Mouse (Mus musculus): ENCODE data around the gene Rapgef4. TPM values are rescaled to one million over a fixed set of nuclear protein-coding genes. Genes with fewer than 3 reads are reported as not detected.

The Rapgef4 gene
- total and polyA plus RNA-seq, 2 experiments from 2014 or later: 48.5 to 78.6 TPM

DNA sequence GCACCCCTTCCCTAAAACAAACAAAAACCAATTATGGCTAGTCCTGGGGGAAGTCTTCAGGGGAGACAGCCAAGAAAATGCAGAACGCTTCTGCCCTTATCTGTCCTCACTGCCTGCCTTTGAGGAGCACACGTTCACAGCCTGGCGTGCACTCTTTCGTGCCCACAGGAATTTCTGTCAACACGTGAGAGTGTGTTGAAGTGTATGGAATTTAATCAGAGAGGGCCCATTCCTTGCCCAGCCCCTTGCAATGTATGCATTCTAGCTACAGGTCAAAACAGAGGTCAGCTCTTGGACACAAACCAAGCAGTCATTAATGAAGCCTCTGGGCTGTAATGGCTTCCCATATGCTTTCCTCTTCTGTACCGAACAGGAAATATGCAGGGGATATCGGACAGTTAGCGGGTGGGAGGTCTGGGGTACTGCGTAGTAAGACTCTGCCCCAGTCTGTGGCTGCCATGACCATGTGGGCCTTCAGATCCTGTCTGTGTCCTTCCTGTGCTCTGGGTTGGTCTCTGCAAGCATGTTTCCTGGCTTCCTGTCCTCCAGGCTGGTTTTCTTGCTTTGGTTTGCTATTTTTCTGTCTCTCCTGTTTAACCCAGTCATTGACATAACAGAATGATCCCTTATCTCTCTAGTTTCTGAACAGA is 188.5 kb downstream of the Rapgef4 start:
- ATAC-seq (ENCODE audit: low FRiP score): no peak

DNA sequence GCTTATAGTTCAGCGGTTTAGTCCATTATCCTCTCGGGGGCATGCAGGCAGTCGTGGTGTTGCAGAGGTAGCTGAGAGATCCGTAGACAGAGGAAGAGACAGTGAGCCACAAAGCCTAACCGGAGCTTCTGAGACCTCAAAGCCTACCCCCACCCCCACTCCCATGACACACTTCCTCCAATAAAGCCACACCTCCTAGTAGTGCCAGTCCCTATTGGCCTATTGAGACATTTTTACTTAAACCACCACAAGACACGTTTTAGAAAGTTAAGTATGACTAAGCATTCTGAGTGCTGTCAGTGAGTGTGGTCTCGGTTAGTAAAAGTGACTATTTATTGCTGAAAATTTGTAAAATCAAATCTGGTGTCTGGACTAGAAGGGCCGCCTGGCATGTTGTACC is 189.5 kb downstream of the Rapgef4 start:
- H3K9ac ChIP-seq (replicated peaks; ENCODE audit: low read length, poor library complexity, severe bottlenecking): no peak overlapping the region
- no peaks in the 10 kb centered on the region; the same call in 1 of the 2 replicates for H3K4me1 ChIP-seq (ENCODE audit: insufficient read depth, low read length)
- no peak for ATAC-seq (ENCODE audit: low FRiP score)
- 85% methylated on average over 8 of the region's 8 CpGs for WGBS
- TF ChIP-seq CTCF (IDR thresholded peaks at IDR 0.05): no peak
- H3K4me3 ChIP-seq (ENCODE audit: low read depth, low read length): no peak overlapping the region
- H3K36me3 ChIP-seq (ENCODE audit: insufficient read depth, low read length): no peaks in the 10 kb centered on the region; the same call in 1 of the 2 replicates
- H3K27me3 ChIP-seq (ENCODE audit: insufficient read depth, low read length): no peaks in the 10 kb centered on the region
- H3K4me2 ChIP-seq (ENCODE audit: low read depth, low read length, poor library complexity, severe bottlenecking): no peak overlapping the region
- H3K9me3 ChIP-seq (ENCODE audit: low read length): no peaks in the 10 kb centered on the region
- H3K27ac ChIP-seq (ENCODE audit: low read depth, low read length): no peak overlapping the region
- no peak for DNase-seq (ENCODE audit: low spot score)

More for the DNA sequence above, 188.5 kb downstream of the Rapgef4 start:
- no peaks in the 10 kb centered on the region for H3K9me3 ChIP-seq (ENCODE audit: low read length)
- no peak overlapping the region for H3K27ac ChIP-seq (ENCODE audit: low read depth, low read length)
- no peak overlapping the region for H3K4me3 ChIP-seq (ENCODE audit: low read depth, low read length)
- TF ChIP-seq CTCF (IDR thresholded peaks at IDR 0.05): no peak
- no peak for DNase-seq (ENCODE audit: low spot score)
- no peaks in the 10 kb centered on the region for H3K4me1 ChIP-seq (ENCODE audit: insufficient read depth, low read length)
- no peak overlapping the region for H3K4me2 ChIP-seq (ENCODE audit: low read depth, low read length, poor library complexity, severe bottlenecking)
- H3K36me3 ChIP-seq (ENCODE audit: insufficient read depth, low read length): no peaks in the 10 kb centered on the region; the same call in 1 of the 2 replicates
- whole genome bisulfite sequencing: 65% methylated on average over 9 of the region's 9 CpGs
- no peaks in the 10 kb centered on the region for H3K27me3 ChIP-seq (ENCODE audit: insufficient read depth, low read length)
- no peak overlapping the region for H3K9ac ChIP-seq (replicated peaks; ENCODE audit: low read length, poor library complexity, severe bottlenecking)

DNA sequence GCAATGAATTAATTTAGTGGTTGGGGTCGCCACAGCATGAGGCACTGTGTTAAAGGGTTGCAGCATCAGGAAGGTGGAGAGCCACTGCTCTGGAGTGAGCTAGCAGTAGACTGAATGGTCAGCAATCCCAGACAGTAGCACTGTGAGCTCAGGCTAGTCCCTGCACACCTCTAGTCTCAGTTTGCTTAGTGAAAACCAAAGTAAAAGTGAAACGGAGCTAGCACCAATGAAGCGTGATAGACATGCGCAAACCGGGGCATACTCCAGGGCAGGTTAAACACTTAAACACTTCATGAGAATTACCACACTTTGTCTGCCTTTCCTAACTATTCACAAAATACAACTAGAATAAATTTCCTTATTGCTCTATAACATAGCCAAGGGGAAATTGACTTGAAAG is 190.2 kb downstream of the Rapgef4 start:
- no peak overlapping the region for H3K9ac ChIP-seq (replicated peaks; ENCODE audit: low read length, poor library complexity, severe bottlenecking)
- H3K4me3 ChIP-seq (ENCODE audit: low read depth, low read length): no peak overlapping the region
- DNase-seq (ENCODE audit: low spot score): no peak
- no peak overlapping the region for H3K27ac ChIP-seq (ENCODE audit: low read depth, low read length)
- H3K36me3 ChIP-seq (ENCODE audit: insufficient read depth, low read length): no peaks in the 10 kb centered on the region; the same call in 1 of the 2 replicates
- no peak for ATAC-seq (ENCODE audit: low FRiP score)
- H3K9me3 ChIP-seq (ENCODE audit: low read length): no peaks in the 10 kb centered on the region
- whole genome bisulfite sequencing: 92% methylated on average over 5 of the region's 5 CpGs
- H3K4me1 ChIP-seq (ENCODE audit: insufficient read depth, low read length): no peaks in the 10 kb centered on the region; the same call in 1 of the 2 replicates
- H3K27me3 ChIP-seq (ENCODE audit: insufficient read depth, low read length): no peaks in the 10 kb centered on the region
- TF ChIP-seq CTCF (IDR thresholded peaks at IDR 0.05): no peak
- H3K4me2 ChIP-seq (ENCODE audit: low read depth, low read length, poor library complexity, severe bottlenecking): no peak overlapping the region

DNA sequence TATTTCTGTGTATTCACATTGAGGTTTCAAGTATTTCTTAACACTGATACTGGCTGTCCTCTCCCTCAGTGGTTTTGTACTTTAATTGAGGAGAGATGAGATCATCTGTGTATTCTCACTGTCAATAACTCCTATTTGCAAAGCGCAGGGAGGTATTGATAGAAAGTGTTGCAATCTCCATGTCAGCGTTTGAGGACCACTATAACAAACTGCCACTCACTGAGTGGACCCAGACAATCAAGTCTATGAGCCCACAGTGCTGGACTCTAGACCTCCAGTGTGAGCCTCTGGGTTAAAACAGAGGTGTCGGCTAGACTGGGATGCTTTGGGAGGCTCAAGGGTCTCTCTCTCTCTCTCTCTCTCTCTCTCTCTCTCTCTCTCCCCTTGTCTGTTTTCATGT is 192.0 kb downstream of the Rapgef4 start:
- Histone ChIP-seq H3K4me1 (ENCODE audit: insufficient read depth, low read length) (no peaks in the 10 kb centered on the region; the same call in 1 of the 2 replicates), H3K4me3 (ENCODE audit: low read depth, low read length) (no peak overlapping the region), H3K36me3 (ENCODE audit: insufficient read depth, low read length) (no peaks in the 10 kb centered on the region; the same call in 1 of the 2 replicates), H3K4me2 (ENCODE audit: low read depth, low read length, poor library complexity, severe bottlenecking) (no peak overlapping the region), H3K9ac (replicated peaks; ENCODE audit: low read length, poor library complexity, severe bottlenecking) (no peak overlapping the region), H3K9me3 (ENCODE audit: low read length) (no peaks in the 10 kb centered on the region), H3K27ac (ENCODE audit: low read depth, low read length) (no peak overlapping the region), H3K27me3 (ENCODE audit: insufficient read depth, low read length) (no peaks in the 10 kb centered on the region)
- WGBS: 84% methylated on average over 3 of the region's 3 CpGs
- DNase-seq (ENCODE audit: low spot score): no peak
- ATAC-seq (ENCODE audit: low FRiP score): no peak
- no peak for TF ChIP-seq CTCF (IDR thresholded peaks at IDR 0.05)

DNA sequence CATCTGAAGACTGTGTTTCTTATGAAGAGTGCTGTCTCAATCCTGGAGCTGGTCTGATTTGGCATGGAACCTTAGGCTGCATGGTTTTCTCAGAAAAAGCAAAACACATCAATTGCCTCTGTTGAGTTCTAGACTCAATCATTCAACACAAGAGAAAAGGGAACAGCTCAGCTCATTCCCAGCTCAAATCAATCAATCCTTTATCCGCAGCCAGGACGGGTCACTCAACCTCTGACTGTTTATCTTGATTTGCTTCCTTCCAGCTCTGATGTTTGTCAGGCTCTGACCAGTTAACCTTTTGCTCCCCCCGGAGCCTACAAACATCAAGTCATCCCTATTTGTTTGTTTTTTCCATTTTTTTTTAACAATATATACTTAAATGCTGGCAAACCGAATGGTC is 192.8 kb downstream of the Rapgef4 start:
- no peak for TF ChIP-seq CTCF (IDR thresholded peaks at IDR 0.05)
- Histone ChIP-seq H3K27ac (ENCODE audit: low read depth, low read length) (no peak overlapping the region), H3K36me3 (ENCODE audit: insufficient read depth, low read length) (no peaks in the 10 kb centered on the region), H3K4me3 (ENCODE audit: low read depth, low read length) (no peak overlapping the region), H3K4me1 (ENCODE audit: insufficient read depth, low read length) (no peaks in the 10 kb centered on the region; the same call in 1 of the 2 replicates), H3K27me3 (ENCODE audit: insufficient read depth, low read length) (no peaks in the 10 kb centered on the region), H3K9ac (replicated peaks; ENCODE audit: low read length, poor library complexity, severe bottlenecking) (no peak overlapping the region), H3K4me2 (ENCODE audit: low read depth, low read length, poor library complexity, severe bottlenecking) (no peak overlapping the region), H3K9me3 (ENCODE audit: low read length) (no peaks in the 10 kb centered on the region)
- WGBS: 82% methylated on average over 4 of the region's 4 CpGs
- ATAC-seq (ENCODE audit: low FRiP score) (no peak), DNase-seq (ENCODE audit: low spot score) (no peak)

DNA sequence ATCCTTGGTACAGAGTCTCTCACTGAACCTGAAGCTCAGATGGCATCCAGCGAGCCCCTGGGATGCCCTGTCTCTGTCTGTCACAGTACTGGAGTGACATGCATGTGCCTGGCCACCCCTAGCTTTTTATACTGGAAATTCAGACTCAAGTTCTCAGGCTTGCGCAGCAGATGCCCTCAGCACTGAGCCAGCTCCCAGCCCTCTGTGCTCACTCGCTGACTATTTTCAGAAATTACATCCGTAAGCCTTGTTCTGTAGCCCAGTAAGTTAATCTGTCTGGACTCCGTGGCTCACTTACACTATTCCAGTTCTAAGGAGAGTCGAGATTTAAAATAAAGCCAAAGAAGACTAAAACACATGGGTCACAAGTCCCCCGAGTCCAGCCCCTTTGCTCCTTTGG is 194.5 kb downstream of the Rapgef4 start:
- TF ChIP-seq CTCF (IDR thresholded peaks at IDR 0.05): no peak
- H3K4me1 ChIP-seq (ENCODE audit: insufficient read depth, low read length): no peaks in the 10 kb centered on the region; the same call in 1 of the 2 replicates
- DNase-seq (ENCODE audit: low spot score) (no peak), ATAC-seq (ENCODE audit: low FRiP score) (no peak)
- no peaks in the 10 kb centered on the region for H3K27me3 ChIP-seq (ENCODE audit: insufficient read depth, low read length)
- no peak overlapping the region for H3K4me3 ChIP-seq (ENCODE audit: low read depth, low read length)
- H3K27ac ChIP-seq (ENCODE audit: low read depth, low read length): no peak overlapping the region
- 64% methylated on average over 7 of the region's 7 CpGs for WGBS
- no peaks in the 10 kb centered on the region for H3K9me3 ChIP-seq (ENCODE audit: low read length)
- no peak overlapping the region for H3K9ac ChIP-seq (replicated peaks; ENCODE audit: low read length, poor library complexity, severe bottlenecking)
- H3K36me3 ChIP-seq (ENCODE audit: insufficient read depth, low read length): no peaks in the 10 kb centered on the region; the same call in 1 of the 2 replicates
- H3K4me2 ChIP-seq (ENCODE audit: low read depth, low read length, poor library complexity, severe bottlenecking): no peak overlapping the region
